Mouse (Mus musculus) CD4-positive, CD25-positive, alpha-beta regulatory T cell, adult 2 months (primary cell): ENCODE data around the gene Blvra.
A peak's percentile ranks its signal among the peaks of the same experiment; 100 is the strongest.

ENCODE experiments used
- DNase-seq: peaks from one replicate; pipeline ENCODE4 v3.0.0-alpha.2; 2012; ENCODE audit warnings: low read depth, low spot score

Gene Blvra

DNA sequence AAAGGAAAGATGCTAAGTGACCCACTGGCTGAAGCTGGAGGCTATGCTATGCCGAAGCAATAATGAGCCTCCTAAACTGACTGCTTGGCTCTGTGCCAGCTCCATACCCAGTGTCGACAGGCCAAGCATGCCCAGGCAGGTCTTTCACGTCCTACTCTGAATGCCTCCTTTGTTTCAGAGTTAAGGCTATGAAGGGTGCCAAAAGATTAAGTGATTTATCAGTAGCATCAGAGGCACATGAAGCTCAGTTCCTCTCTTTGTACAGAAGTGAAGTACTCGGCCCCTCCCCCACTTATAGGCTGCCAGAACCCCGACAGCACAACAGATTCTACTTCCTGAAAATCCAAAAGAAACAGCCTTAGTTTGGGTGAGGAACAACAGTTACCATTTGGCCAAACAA lies 66.5 kb downstream of the Blvra start:
- peak; percentile 38 for DNase-seq

DNA sequence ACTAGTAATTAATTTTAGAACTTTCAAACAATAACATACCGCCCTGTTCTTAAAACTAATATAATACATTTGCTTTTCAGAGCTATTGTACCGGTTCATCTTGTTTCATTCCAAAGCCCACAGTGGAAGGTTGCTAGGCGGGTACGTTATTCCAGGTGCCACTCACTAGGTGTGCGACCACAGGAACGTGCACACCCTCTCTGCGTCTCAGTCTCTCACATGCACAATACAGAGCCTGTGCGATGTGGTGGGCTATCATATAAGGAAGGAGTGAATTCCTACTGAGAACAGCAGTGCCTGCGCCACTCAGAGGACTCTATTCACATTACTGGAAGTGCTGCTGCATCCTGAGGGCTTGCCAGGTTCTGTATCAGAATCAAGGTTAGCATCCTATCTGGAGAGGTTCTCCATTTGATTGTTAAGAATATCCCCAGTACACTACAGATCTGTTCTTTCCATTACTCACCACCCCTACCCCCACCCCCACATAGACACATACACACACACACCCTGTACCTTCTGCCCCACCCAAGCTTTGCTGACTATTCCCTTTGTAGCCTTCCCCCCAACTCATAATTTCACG lies 67.5 kb downstream of the Blvra start:
- no peak for DNase-seq

DNA sequence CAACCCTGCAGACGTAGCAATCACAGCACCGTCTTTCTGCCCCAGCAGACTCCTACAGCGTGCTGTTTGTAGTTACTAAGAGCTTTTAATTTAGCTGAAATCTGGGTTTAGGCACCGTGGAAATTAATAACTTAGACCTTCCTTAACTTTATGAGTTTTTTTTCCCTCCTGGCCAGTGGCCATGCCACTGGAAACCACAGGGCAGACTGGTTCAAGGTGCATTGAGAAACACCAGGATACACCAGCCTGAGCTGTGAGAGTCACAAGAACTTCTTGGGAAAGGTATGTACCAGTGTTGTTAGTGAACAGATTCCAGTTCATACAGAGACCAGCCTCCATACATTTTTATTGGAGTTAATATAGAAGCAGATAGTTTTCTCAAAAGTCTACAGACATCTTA lies 68.0 kb downstream of the Blvra start:
- DNase-seq, result no peak

DNA sequence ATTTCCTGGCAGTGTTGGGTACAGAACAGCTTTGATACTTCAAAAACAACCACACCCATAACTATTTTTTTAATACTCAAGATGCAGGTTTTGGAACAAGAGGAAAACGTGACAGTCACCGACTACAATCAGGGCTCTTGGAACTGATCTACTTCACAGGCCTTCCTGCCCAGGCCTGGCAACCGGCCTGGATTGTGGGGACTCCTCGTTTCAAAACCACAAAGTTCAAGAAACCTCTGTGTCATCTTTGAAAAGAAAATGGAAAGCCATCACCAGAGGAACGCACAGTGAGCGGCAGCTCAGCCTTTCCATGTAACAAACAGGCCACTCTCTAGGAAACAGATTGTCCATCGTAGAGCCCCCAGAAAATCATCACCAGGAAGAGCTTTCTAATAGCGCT lies 68.6 kb downstream of the Blvra start:
- no peak for DNase-seq

DNA sequence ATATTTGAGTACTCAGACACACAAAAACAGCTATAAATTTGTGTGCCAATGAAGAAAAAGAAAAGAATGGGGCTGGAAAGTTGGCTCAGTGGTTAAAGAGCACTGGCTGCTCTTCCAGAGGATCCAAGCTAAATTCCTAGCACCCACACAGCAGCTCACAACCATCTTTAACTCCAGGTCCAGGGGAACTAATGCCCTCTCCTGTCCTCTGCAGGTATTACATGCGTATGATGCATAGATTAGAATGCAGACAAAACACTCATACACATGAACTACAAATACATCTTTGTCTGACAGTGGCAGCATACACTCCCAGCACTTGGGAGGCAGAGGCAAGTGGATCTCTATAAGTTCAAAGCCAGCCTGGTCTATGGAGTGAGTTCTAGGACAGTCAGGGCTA lies 69.1 kb downstream of the Blvra start:
- peak; percentile 41 for DNase-seq

DNA sequence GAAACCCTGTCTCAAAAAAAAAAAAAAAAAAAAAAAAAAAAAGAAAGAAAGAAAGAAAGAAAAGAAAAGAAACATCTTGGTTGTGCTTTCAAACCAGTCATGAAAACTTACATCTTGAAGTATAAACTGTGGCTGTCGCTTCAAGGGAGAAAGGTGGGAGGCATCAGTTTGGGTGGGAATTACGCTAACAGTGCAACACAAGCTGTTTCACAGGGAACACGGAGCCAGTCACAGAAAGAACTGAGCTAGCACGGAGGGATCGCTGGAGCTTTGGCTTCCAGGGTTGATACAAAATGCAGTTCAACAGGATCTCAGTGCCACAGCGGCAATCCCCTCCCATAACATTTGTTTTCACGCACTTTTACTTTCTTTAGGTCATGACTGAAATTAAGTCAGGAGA lies 69.5 kb downstream of the Blvra start:
- no peak for DNase-seq

DNA sequence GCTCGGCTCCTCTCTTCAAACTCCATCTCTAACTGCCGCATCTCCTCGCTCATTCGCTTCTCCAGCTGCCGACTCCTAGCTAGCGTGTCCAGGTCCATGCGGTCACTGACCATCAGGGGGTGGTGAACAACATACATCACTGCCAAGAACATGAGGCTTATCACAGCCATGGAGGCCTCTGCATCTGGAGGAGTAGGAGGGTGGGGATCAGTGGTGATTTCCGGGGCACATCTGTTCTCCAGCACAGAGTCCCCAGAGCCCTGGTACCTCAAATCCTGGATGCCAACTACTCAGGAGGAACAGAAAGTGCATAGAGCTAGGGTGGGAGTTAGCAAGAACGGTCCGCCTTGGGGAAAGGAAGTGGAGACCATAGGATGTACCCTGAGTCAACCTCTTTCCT lies 71.6 kb downstream of the Blvra start:
- DNase-seq, result no peak

DNA sequence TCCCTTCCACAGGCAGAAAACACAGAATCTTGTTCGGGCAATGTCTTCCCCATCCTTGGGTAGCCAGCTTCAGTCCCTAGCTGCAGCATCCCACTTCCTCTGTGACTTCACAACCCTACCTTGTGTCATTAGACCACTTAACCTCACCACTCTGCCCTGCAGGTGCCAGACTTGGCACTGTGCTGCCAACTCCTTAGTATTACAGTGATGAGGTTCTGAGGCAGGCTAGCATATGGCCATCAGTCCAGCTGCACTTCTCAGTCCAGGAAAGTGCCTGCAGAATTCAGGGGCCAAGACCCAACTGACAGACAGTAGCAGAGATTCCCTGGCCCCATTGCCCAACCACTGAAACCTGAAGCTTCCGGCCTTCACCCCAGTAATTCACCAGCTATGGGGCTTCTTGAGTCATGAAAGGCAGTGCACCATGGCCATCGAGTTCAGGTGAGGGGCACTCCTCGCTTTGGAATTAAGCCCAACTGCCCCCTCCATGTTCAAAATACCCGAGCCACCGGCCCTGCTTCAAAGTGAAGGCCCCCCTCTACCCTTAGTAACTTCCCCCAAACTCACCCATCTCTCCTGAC lies 72.2 kb downstream of the Blvra start:
- DNase-seq, result peak; percentile 29

DNA sequence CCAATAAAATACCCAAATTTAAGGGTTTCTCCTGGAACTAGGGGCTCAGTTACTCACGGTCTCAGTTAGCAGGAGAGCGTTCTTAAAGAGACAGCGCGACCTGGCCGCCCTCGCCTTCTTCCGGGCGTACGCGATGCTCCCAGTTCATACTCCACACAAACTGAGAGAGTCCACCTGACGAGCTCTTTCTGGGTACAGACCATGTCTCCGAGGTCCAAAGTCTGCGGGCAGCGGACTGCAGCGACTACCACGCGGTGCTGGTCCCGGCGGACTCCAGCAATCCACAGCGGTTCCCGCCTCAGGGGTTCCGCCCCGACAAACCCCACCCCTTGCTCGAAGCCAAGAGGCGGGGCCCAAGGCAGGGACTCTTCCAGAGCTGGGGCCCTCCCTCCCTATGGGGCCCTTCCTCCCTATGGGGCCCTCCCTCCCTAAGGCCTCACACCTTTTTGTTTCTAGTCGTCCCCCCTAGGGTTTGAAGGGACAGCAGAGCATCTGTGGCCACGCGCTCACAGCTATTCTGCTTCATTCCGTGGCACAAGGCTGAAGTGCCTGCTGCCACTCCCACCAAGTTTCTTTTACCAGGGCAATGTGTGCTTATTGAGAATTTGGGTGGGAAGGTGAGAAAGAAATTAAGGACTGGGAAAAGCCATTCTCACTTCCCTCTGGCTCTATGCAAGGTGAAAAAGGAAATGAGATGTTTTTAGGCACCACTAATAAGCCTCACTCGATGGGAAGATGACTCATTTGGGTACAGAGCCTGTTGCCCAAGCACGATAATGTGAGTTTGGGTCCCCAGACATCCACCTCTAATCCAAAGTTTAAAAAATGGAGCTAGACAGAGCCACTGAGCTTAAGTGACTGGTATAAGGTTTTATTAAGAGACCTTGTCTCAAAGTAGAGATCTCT lies 72.9 kb downstream of the Blvra start, which contains the start of gene Itpripl1:
Itpripl1 (minus strand) TSS at position 285 of the 906 bp plus-strand sequence.
- peak; percentile 83 for DNase-seq

DNA sequence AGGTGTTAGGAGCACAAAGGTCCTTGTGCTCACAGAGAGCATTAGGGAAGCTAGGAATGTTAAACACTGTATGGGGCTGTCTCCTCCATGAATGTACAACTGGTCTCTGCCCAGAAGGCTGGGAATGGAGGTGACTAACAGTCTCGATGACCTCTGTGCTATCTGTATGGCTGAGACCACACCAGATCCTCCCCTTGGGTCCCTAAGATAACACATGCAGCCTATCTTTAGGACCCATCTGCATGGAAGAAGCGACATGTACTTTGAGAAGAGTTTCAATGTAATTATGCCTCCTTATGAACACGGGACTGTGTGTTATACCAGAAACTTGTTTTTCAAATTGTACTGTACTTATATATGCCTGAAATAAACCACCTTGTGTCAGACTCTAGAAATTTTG lies 75.2 kb downstream of the Blvra start:
- no peak for DNase-seq
